Mouse (Mus musculus): ENCODE data around the gene Osbpl6.

GRCm38 (mm10) chr2:76498891-76499290, 92.6 kb downstream of the Osbpl6 start:
- TF ChIP-seq GABPA (IDR thresholded peaks at IDR 0.05; ENCODE audit: low read depth, low read length) (no peak), MAZ (IDR thresholded peaks at IDR 0.05; ENCODE audit: low read depth, low read length) (no peak), POLR2A (IDR thresholded peaks at IDR 0.05; ENCODE audit: control insufficient read depth in 1 of 2, insufficient read depth in 1 of 2, low read depth in 1 of 2, low read length in 2 of 2, poor library complexity in 1 of 2) (no peak), CTCF (IDR thresholded peaks at IDR 0.05 in 2 of 3, conservative IDR thresholded peaks at IDR 0.05 in 1 of 3; ENCODE audit: control insufficient read depth in 1 of 3, insufficient read depth in 1 of 3, low read depth in 2 of 3, low read length in 3 of 3, poor library complexity in 1 of 3, severe bottlenecking in 1 of 3) (no peak), MAFK (IDR thresholded peaks at IDR 0.05; ENCODE audit: borderline replicate concordance, low read depth, low read length) (no peak), TAL1 (IDR thresholded peaks at IDR 0.05; ENCODE audit: low read length) (no peak), ZNF384 (IDR thresholded peaks at IDR 0.05; ENCODE audit: low read depth, low read length) (no peak), E2F4 (IDR thresholded peaks at IDR 0.05; ENCODE audit: borderline replicate concordance, low read depth, low read length) (no peak), RAD21 (IDR thresholded peaks at IDR 0.05; ENCODE audit: low read depth, low read length) (no peak), KAT2A (conservative IDR thresholded peaks at IDR 0.05; ENCODE audit: low read depth, low read length) (no peak), POLR2AphosphoS2 (IDR thresholded peaks at IDR 0.05; ENCODE audit: low read length) (no peak), USF1 (IDR thresholded peaks at IDR 0.05; ENCODE audit: low read depth, low read length) (no peak), ELF1 (IDR thresholded peaks at IDR 0.05; ENCODE audit: low read depth, low read length) (no peak), TBP (IDR thresholded peaks at IDR 0.05; ENCODE audit: low read depth, low read length) (no peak)

Measured in MEL (cell line).